Mouse (Mus musculus) forebrain, postnatal 0 days (tissue): ENCODE data around the gene Srpk2. TPM values are rescaled to one million over a fixed set of nuclear protein-coding genes. Genes with fewer than 3 reads are reported as not detected.
A peak's percentile ranks its signal among the peaks of the same experiment; 100 is the strongest.

ENCODE experiments used
- ATAC-seq: fragments of 200-750 bp; cut with Nextera tagmentation; 2 replicates; pipeline ENCODE4 v1.8.0; 2017; ENCODE audit warnings: mild to moderate bottlenecking, moderate library complexity
- DNase-seq: peaks from one replicate; pipeline ENCODE4 v3.0.0-alpha.2; 2015
- H3K27ac ChIP-seq: fragments of 300-500 bp; sonication (generic); 2 replicates; pipeline ENCODE4 v1.5.1; 2014; ENCODE audit warnings: low read depth, mild to moderate bottlenecking, antibody characterized with exemption, low read length, moderate library complexity, mixed read lengths
- H3K27me3 ChIP-seq: fragments of 300-500 bp; sonication (generic); 2 replicates; pipeline ENCODE4 v1.6.1; 2014; ENCODE audit warnings: mild to moderate bottlenecking, low read length, mixed read lengths; ENCODE audit not compliant: insufficient read depth
- H3K36me3 ChIP-seq: fragments of 300-500 bp; sonication (generic); 2 replicates; pipeline ENCODE4 v1.6.1; 2014; ENCODE audit warnings: mild to moderate bottlenecking, moderate library complexity; ENCODE audit not compliant: insufficient read depth
- H3K4me1 ChIP-seq: fragments of 300-500 bp; sonication (generic); 2 replicates; pipeline ENCODE4 v1.6.1; 2014; ENCODE audit warnings: antibody characterized with exemption; ENCODE audit not compliant: insufficient read depth
- H3K4me2 ChIP-seq: fragments of 300-500 bp; sonication (generic); 2 replicates; pipeline ENCODE4 v1.6.1; 2014; ENCODE audit warnings: low read depth, mild to moderate bottlenecking, moderate library complexity
- H3K4me3 ChIP-seq: fragments of 300-500 bp; sonication (generic); 2 replicates; pipeline ENCODE4 v1.5.1; 2014; ENCODE audit warnings: low read depth, low read length, mixed read lengths
- H3K9ac ChIP-seq: fragments of 300-500 bp; sonication (generic); 2 replicates; pipeline ENCODE4 v1.6.1; 2014; ENCODE audit warnings: mild to moderate bottlenecking
- H3K9me3 ChIP-seq: fragments of 300-500 bp; sonication (generic); 2 replicates; pipeline ENCODE4 v1.6.1; 2016; ENCODE audit warnings: low read length
- CTCF ChIP-seq: sonication (generic); IDR thresholded peaks from 2 replicates; pipeline ENCODE4 v1.5.1; 2016; ENCODE audit warnings: antibody characterized with exemption, control low read depth, low read depth
- WGBS: fragments of 180-500 bp; shearing (Covaris S2); extraction: QIAGEN DNeasy Blood & Tissue Kit; methylation state at CpG from one replicate; pipeline ENCODE4 v1.1.7; 2014; 5-methylcytosine and 5-hydroxymethylcytosine counted together
- polyA plus RNA-seq: library from polyadenylated mRNA; unstranded; fragments of >200 nt; fragmentation: Nextera tagmentation; extraction: Ambion mirVana; gene quantifications from 2 replicates; pipeline ENCODE4 v1.2.1, GENCODE M21; 2015
- total RNA-seq: library from RNA; depleted of rRNA; stranded (reverse); fragments of >200 nt; gene quantifications from 2 replicates; pipeline ENCODE4 v1.2.3, GENCODE M21; 2014

Srpk2 gene
- total and polyA plus RNA-seq, 2 experiments from 2014 or later: 88.8 to 144 TPM

DNA sequence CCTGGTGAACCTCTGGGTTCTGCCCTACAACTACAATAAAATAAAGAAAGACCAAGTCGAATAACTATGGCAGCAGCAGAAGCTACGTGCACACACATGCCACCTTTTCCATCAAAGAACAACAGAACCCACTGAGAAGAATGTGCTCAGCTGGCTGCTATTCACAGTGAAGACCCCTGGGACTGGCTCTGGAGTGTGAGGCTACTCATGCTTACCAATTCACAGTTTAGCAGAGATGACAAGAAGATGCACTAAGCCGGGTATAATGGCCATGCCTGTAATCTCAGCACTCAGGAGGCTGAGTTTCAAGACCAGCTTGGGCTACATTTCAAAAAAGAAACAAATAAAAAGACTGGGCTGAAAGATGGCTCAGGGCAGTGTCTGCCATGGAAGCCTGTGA lies 167.5 kb downstream of the Srpk2 start:
- ATAC-seq (no peak), DNase-seq (no peak)
- H3K27ac ChIP-seq: no peak overlapping the region
- peaks cover 31% of the 10 kb centered on the region for H3K36me3 ChIP-seq
- no peak for TF ChIP-seq CTCF
- H3K9ac ChIP-seq: no peak overlapping the region
- H3K4me2 ChIP-seq: no peak overlapping the region
- WGBS: 70% methylated on average over 3 of the region's 3 CpGs
- 0 out of 2 replicates have a peak, but pooled peaks cover 3% of the 10 kb centered on the region for H3K4me1 ChIP-seq
- no peaks in the 10 kb centered on the region for H3K9me3 ChIP-seq
- H3K4me3 ChIP-seq: no peak overlapping the region
- H3K27me3 ChIP-seq: no peaks in the 10 kb centered on the region

DNA sequence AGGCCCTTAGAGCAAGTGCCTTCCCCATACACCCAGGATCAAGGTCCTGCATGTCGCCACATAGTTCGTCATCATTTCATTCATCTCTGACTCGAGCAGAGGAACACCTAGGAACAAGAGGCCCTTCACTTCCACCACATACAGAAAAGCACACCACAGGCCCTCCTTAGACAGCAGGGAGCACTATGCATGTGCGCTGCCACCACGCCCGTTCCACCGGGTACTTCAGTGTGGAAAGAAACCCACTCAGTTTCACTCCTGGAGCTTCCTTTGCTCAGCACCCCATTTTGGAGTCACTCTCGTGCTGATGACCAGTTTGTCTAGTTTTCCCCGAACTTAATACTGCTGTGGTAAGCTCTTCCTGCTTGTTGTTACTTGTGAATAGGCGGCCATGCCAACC lies 169.4 kb downstream of the Srpk2 start:
- DNase-seq (no peak), ATAC-seq (no peak)
- Histone ChIP-seq H3K27me3 (no peaks in the 10 kb centered on the region), H3K9me3 (no peaks in the 10 kb centered on the region), H3K4me1 (0 out of 2 replicates have a peak, but pooled peaks cover 3% of the 10 kb centered on the region), H3K9ac (no peak overlapping the region), H3K27ac (no peak overlapping the region), H3K36me3 (peaks cover 35% of the 10 kb centered on the region), H3K4me2 (no peak overlapping the region), H3K4me3 (no peak overlapping the region)
- no peak for TF ChIP-seq CTCF
- WGBS: 93% methylated on average over 10 of the region's 10 CpGs

DNA sequence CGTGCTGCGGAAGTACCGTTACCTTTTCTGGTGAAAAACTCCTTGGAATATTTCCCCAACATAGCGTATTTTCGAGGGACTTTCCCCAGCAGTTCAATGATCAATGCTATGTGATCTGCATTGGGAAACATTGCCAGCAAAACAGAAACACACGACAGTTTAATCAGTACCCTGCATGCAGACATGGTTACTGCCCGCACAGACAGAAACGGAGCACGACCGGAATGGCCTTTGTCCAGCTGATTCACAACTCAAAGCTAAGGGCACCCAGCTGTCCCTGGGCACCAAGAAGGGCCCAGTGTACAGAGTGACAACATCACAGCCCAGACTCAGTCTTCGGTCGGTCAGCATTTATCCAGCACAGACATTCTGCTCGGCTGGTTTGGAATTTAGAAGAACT lies 170.9 kb downstream of the Srpk2 start:
- TF ChIP-seq CTCF: no peak
- H3K4me3 ChIP-seq: no peak overlapping the region
- ATAC-seq (no peak), DNase-seq (no peak)
- H3K27ac ChIP-seq: no peak overlapping the region
- H3K9ac ChIP-seq: no peak overlapping the region
- H3K27me3 ChIP-seq: no peaks in the 10 kb centered on the region
- no peaks in the 10 kb centered on the region for H3K9me3 ChIP-seq
- H3K4me1 ChIP-seq: no peaks in the 10 kb centered on the region
- WGBS: 95% methylated on average over 13 of the region's 13 CpGs
- peaks cover 35% of the 10 kb centered on the region for H3K36me3 ChIP-seq
- no peak overlapping the region for H3K4me2 ChIP-seq

DNA sequence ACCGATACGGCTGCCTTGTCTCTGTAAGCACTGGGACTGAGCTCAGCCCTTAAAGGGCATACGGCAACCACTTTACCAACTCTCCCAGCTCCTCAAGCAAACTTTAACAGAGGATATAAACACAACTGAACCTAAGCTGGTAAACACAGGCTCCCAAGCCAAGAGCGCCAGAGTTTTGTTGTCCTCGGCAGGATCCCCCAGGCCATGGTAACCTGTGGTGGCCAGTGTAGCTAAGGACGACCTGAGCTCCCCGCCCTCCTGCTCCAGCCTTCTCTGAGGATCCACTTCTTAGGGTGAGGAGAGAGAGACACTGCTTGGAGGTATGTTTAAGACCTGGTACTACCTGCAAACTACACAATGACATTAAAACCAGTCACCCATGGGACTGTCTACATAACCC lies 171.9 kb downstream of the Srpk2 start:
- Histone ChIP-seq H3K9ac (no peak overlapping the region), H3K36me3 (peaks cover 31% of the 10 kb centered on the region), H3K4me2 (no peak overlapping the region), H3K4me3 (no peak overlapping the region), H3K4me1 (no peaks in the 10 kb centered on the region), H3K27me3 (no peaks in the 10 kb centered on the region), H3K27ac (no peak overlapping the region), H3K9me3 (no peaks in the 10 kb centered on the region)
- no peak for ATAC-seq
- TF ChIP-seq CTCF: no peak
- 94% methylated on average over 7 of the region's 7 CpGs for WGBS
- no peak for DNase-seq

DNA sequence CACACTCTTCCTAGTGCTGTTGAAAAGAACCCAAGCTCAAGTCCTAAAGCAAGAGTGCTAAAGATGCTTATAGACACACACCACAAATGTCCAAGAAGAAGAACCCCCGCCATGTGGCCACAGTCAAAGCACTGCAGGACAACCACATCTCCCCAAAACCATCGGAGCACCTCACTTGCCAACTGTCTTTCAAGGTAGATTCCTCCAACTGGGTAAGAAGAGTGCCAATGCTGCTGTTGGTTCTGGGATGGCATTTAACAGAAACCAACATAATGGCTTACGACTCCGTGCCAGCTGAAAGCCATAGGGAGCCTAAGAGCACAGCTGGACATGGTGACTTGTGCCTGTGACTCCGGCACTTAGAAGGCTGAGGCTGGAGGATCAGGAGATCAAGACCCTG lies 173.0 kb downstream of the Srpk2 start:
- no peaks in the 10 kb centered on the region for H3K4me1 ChIP-seq
- no peak overlapping the region for H3K4me3 ChIP-seq
- TF ChIP-seq CTCF: no peak
- no peak overlapping the region for H3K9ac ChIP-seq
- DNase-seq (no peak), ATAC-seq (no peak)
- no peaks in the 10 kb centered on the region for H3K27me3 ChIP-seq
- 94% methylated on average over 5 of the region's 5 CpGs for WGBS
- H3K9me3 ChIP-seq: no peaks in the 10 kb centered on the region
- no peak overlapping the region for H3K27ac ChIP-seq
- H3K4me2 ChIP-seq: no peak overlapping the region
- H3K36me3 ChIP-seq: peaks cover 33% of the 10 kb centered on the region

DNA sequence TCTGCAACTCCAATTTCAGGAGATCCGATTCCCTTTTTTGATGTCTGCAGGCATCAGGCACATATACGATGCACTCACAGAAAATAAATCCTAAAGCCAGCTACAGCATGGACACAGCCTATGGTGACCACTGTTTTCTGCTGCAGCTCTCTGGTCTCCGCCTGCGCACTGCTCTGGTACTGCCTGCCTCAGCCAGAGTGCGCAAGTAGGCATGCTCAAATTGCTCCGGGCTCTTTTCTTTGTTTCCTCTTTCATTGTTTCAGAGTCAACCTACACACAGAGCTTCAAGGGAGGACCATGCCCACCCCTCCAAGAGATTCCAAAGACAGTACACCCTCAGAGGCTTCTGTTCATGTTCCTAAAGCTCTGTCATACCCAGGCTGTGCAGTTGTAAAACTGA lies 175.8 kb downstream of the Srpk2 start:
- no peak overlapping the region for H3K9ac ChIP-seq
- no peaks in the 10 kb centered on the region for H3K27me3 ChIP-seq
- no peak overlapping the region for H3K4me3 ChIP-seq
- 0 out of 2 replicates have a peak, but pooled peaks have one; percentile 6 for ATAC-seq
- no peaks in the 10 kb centered on the region for H3K9me3 ChIP-seq
- 73% methylated on average over 6 of the region's 6 CpGs for WGBS
- H3K27ac ChIP-seq: no peak overlapping the region; the same call in 1 of the 2 replicates
- no peak overlapping the region for H3K4me2 ChIP-seq
- H3K36me3 ChIP-seq: peaks cover 26% of the 10 kb centered on the region; the same call in 1 of the 2 replicates
- H3K4me1 ChIP-seq: no peaks in the 10 kb centered on the region
- TF ChIP-seq CTCF: no peak
- no peak for DNase-seq

DNA sequence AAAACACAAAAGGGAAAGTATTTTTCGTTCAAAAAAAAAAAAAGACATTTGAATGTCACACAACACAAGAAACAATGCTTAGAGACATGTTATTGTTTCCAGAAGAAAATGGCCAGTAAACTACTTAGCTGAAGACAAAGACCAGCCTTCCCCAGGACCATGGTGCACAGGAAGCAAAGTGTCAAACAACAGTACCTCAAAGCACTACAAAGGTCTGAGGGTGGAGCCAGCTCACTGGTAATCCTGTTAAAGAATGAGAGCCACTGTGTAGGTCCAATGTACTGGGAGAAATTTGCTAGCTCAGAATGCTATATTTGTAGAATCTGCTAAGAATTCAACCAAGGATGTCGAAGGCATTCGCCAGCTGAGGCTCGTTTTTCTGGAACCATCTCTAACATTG lies 177.2 kb downstream of the Srpk2 start:
- Histone ChIP-seq H3K4me3 (no peak overlapping the region), H3K9me3 (no peaks in the 10 kb centered on the region), H3K4me1 (no peaks in the 10 kb centered on the region), H3K27me3 (no peaks in the 10 kb centered on the region), H3K9ac (no peak overlapping the region), H3K36me3 (peaks cover 23% of the 10 kb centered on the region), H3K27ac (no peak overlapping the region), H3K4me2 (no peak overlapping the region)
- ATAC-seq: no peak
- TF ChIP-seq CTCF: no peak
- no peak for DNase-seq
- 64% methylated on average over 4 of the region's 4 CpGs for WGBS

DNA sequence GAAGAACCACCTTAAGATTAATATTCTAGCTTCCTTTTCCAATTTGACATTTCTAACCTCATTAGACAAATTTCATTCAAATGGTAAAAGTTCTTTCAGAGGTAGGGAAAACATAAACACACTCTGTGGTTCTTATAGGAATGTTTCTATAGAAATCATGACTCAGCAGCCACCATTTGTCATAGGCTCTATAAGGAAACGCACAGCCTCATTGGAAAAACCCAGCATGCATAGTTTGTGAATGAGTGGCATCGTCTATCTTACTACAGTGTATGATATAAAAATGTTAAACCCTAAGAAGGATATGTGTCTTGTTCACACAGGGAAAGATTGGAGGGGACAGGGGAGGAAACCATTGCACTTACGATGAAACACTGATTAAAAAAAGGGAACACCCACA lies 178.8 kb downstream of the Srpk2 start:
- Histone ChIP-seq H3K4me3 (no peak overlapping the region), H3K9me3 (no peaks in the 10 kb centered on the region), H3K4me1 (no peaks in the 10 kb centered on the region), H3K27ac (no peak overlapping the region), H3K9ac (no peak overlapping the region), H3K4me2 (no peak overlapping the region), H3K27me3 (no peaks in the 10 kb centered on the region), H3K36me3 (peaks cover 34% of the 10 kb centered on the region)
- DNase-seq (no peak), ATAC-seq (no peak)
- TF ChIP-seq CTCF: no peak
- WGBS: 87% methylated on average over 3 of the region's 3 CpGs
